Mouse (Mus musculus): ENCODE measurements at regions not wholly inside any gene's neighbourhood (a gene's known extent, or its start where the extent isn't known, plus 50 kb on each side); places are given as distances from the start of the nearest gene placed in this dataset.

DNA sequence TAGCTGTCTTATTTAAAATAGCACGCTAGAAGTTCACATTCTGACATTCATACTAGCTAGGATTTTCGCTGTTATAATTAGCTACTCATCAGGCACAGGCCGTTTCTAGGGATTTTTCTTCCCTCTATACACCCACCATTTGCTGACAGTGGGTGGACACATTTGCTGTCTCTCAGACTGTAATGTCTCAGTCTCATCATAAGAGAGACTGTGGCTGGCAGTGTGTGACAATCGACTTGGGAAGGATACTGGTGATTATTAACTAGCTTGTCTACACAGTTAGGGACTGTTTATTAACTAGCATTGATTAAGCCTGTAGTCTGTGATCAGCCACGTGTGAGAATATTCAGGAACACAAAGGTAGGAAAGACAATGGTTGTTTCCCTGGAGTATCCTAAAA, 208.0 kb upstream of the Btbd3 start:
- Histone ChIP-seq H3K9ac (no peak overlapping the region; the same call in 1 of the 2 replicates), H3K9me3 (ENCODE audit: control insufficient read depth, low read length) (no peaks in the 10 kb centered on the region), H3K4me1 (replicated peaks; ENCODE audit: control insufficient read depth, insufficient read depth, low read length) (peaks cover 8% of the 10 kb centered on the region; the same call in 1 of the 2 replicates), H3K27ac (no peak overlapping the region), H3K27me3 (ENCODE audit: control insufficient read depth, insufficient read depth, low read length) (no peaks in the 10 kb centered on the region), H3K4me3 (replicated peaks; ENCODE audit: low read length) (no peak overlapping the region), H3K4me2 (replicated peaks) (peak overlapping the region; percentile 28), H3K36me3 (replicated peaks; ENCODE audit: control insufficient read depth, insufficient read depth) (no peaks in the 10 kb centered on the region)
- WGBS = 61% methylated on average over 5 of the region's 5 CpGs
- ATAC-seq (ENCODE audit: low FRiP score) (no peak), DNase-seq (ENCODE audit: low spot score) (no peak)

DNA sequence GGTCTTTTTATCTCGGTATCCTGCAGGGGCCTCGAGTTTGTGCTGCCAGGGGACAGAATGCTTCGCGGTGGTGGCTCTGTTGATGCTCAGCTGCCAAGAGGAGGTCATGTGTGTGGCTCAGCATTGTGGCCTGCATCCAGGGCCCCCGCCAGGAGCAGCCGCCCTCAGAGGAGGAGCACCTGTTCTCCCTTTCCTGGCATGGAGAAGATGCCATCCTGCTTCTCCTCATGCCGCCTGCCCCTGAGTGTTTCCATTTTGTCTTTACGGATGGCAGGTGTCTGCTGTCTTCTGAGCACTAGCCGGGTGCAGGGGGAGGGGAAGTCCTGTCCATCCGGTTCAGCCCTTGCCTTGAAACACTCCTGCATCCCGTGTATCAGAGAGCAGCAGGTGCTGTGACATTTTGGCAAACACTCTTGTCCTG, 208.6 kb upstream of the Btbd3 start:
- H3K9ac ChIP-seq = peak overlapping the region; percentile 31; the same call in 1 of the 2 replicates
- H3K4me3 ChIP-seq (replicated peaks; ENCODE audit: low read length) = no peak overlapping the region
- H3K9me3 ChIP-seq (ENCODE audit: control insufficient read depth, low read length) = no peaks in the 10 kb centered on the region
- 31% methylated on average over 11 of the region's 11 CpGs for WGBS
- H3K27ac ChIP-seq = no peak overlapping the region
- H3K4me1 ChIP-seq (replicated peaks; ENCODE audit: control insufficient read depth, insufficient read depth, low read length) = peaks cover 8% of the 10 kb centered on the region; the same call in 1 of the 2 replicates
- no peaks in the 10 kb centered on the region for H3K27me3 ChIP-seq (ENCODE audit: control insufficient read depth, insufficient read depth, low read length)
- DNase-seq (ENCODE audit: low spot score) (peak; percentile 29), ATAC-seq (ENCODE audit: low FRiP score) (peak; percentile 84)
- peak overlapping the region; percentile 28 for H3K4me2 ChIP-seq (replicated peaks)
- no peaks in the 10 kb centered on the region for H3K36me3 ChIP-seq (replicated peaks; ENCODE audit: control insufficient read depth, insufficient read depth)

DNA sequence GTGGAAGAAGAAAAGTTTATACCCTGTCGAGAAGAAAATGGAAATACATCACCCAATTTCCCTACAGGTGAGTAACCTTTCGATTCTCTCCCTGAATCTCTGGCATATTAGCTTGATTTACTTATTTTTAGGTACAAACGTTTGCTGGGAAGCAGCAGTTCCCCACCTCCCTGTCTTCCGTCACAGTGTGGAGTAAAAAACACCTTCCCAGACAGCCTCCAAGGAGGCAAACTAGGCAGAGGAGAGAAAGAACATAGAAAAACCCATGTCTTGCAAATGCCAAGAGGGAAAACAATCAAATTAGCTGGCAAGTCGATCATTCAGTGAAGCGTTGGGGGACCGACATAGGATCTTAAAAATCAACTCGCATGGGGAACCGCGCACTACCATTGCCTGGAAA, 209.0 kb upstream of the Btbd3 start:
- peak overlapping the region; percentile 28 for H3K4me2 ChIP-seq (replicated peaks)
- no peak overlapping the region for H3K27ac ChIP-seq
- no peaks in the 10 kb centered on the region for H3K9me3 ChIP-seq (ENCODE audit: control insufficient read depth, low read length)

DNA sequence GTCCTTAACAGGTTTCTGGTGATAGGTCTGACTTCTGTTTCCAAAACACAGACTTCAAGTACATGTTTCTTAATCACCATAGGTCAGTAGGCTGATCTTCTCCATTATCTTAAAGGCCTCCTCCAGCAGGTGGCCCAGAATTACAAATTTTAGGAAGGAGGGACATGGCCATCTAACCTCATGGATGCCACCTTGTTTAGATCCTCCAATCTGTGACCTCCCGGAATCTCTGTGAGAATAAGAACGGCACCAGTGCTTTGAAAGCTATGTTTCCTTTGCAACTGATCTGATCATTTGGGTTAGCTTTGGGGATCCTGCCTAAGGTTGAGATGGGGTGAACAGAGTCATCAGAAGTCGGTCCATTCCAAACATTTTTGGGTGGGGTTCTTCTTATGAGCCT, 209.4 kb upstream of the Btbd3 start:
- H3K4me2 ChIP-seq (replicated peaks) = no peak overlapping the region
- 90% methylated on average over 3 of the region's 3 CpGs for WGBS
- H3K36me3 ChIP-seq (replicated peaks; ENCODE audit: control insufficient read depth, insufficient read depth) = no peaks in the 10 kb centered on the region
- H3K9ac ChIP-seq = no peak overlapping the region
- H3K4me1 ChIP-seq (replicated peaks; ENCODE audit: control insufficient read depth, insufficient read depth, low read length) = peaks cover 8% of the 10 kb centered on the region; the same call in 1 of the 2 replicates
- no peak overlapping the region for H3K4me3 ChIP-seq (replicated peaks; ENCODE audit: low read length)
- DNase-seq (ENCODE audit: low spot score) = no peak
- no peak overlapping the region for H3K27ac ChIP-seq
- ATAC-seq (ENCODE audit: low FRiP score) = no peak
- H3K9me3 ChIP-seq (ENCODE audit: control insufficient read depth, low read length) = no peaks in the 10 kb centered on the region
- H3K27me3 ChIP-seq (ENCODE audit: control insufficient read depth, insufficient read depth, low read length) = no peaks in the 10 kb centered on the region

More for the DNA sequence above, 209.0 kb upstream of the Btbd3 start:
- H3K9ac ChIP-seq = no peak overlapping the region
- H3K27me3 ChIP-seq (ENCODE audit: control insufficient read depth, insufficient read depth, low read length) = no peaks in the 10 kb centered on the region
- ATAC-seq (ENCODE audit: low FRiP score) (peak; percentile 56; the same call in 1 of the 2 replicates), DNase-seq (ENCODE audit: low spot score) (no peak)
- 65% methylated on average over 10 of the region's 10 CpGs for WGBS
- H3K36me3 ChIP-seq (replicated peaks; ENCODE audit: control insufficient read depth, insufficient read depth) = no peaks in the 10 kb centered on the region
- H3K4me3 ChIP-seq (replicated peaks; ENCODE audit: low read length) = no peak overlapping the region
- H3K4me1 ChIP-seq (replicated peaks; ENCODE audit: control insufficient read depth, insufficient read depth, low read length) = peaks cover 8% of the 10 kb centered on the region; the same call in 1 of the 2 replicates

DNA sequence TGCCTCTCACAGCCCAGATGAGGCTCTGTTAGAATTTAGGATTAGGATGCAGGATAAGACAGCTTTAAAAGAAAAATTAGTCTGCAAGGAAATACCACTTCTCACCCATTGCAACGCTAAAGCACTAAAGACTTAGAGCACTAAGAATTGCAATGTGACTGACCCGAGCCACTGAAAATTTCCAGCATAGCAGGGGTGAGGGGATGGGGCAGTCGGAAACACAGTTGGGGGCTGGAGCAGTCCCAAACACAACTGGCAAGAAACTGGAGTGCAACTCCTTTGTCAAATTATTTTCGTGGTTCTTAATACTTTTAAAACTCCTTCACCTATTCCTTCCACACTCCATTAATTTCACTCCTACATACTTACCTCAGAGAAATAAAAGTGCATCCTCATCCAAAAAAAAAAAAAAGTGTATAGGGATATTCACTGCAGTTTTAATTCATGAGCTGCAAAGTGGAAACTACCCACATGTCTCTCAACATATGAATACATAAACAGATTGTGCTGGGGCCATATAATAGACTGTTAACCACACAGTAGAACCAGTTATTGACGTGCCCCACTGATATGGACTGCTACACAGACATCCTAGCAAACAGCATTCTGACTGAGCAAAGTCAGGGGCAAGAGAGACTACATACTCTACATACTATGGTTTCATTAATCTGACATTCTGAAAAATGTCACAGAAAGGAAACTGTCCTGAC, 210.3 kb upstream of the Btbd3 start:
- no peak overlapping the region for H3K4me2 ChIP-seq (replicated peaks)
- ATAC-seq (ENCODE audit: low FRiP score) (no peak), DNase-seq (ENCODE audit: low spot score) (no peak)
- 34% methylated on average over 5 of the region's 5 CpGs for WGBS
- H3K27ac ChIP-seq = no peak overlapping the region
- no peak overlapping the region for H3K9ac ChIP-seq
- H3K27me3 ChIP-seq (ENCODE audit: control insufficient read depth, insufficient read depth, low read length) = no peaks in the 10 kb centered on the region
- no peaks in the 10 kb centered on the region for H3K36me3 ChIP-seq (replicated peaks; ENCODE audit: control insufficient read depth, insufficient read depth)
- H3K4me3 ChIP-seq (replicated peaks; ENCODE audit: low read length) = no peak overlapping the region
- H3K4me1 ChIP-seq (replicated peaks; ENCODE audit: control insufficient read depth, insufficient read depth, low read length) = peaks cover 8% of the 10 kb centered on the region; the same call in 1 of the 2 replicates
- no peaks in the 10 kb centered on the region for H3K9me3 ChIP-seq (ENCODE audit: control insufficient read depth, low read length)

DNA sequence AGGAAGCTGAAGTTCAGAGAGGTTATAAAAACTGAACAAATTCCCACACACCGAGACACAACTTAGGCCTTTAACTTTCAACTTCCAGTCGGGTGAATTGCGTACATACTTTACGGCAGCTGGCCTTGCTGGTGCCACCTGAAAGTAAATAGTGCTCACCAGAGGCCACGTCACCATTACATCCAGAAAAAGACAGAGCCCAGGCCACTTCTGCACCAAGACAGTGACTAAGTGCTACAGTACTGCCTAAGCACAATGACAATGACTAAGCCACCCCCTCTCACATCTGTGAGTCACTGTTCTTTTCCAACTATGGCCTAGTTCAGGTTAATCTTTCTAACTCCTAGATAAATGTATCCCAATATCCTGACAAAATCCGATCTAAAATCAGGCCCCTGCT, 215.7 kb upstream of the Btbd3 start:
- no peaks in the 10 kb centered on the region for H3K27me3 ChIP-seq (ENCODE audit: control insufficient read depth, insufficient read depth, low read length)
- no peaks in the 10 kb centered on the region for H3K9me3 ChIP-seq (ENCODE audit: control insufficient read depth, low read length)
- no peak overlapping the region for H3K4me3 ChIP-seq (replicated peaks; ENCODE audit: low read length)
- H3K27ac ChIP-seq = no peak overlapping the region
- H3K9ac ChIP-seq = no peak overlapping the region
- no peak overlapping the region for H3K4me2 ChIP-seq (replicated peaks)
- 94% methylated on average over 6 of the region's 6 CpGs for WGBS
- H3K4me1 ChIP-seq (replicated peaks; ENCODE audit: control insufficient read depth, insufficient read depth, low read length) = no peaks in the 10 kb centered on the region
- ATAC-seq (ENCODE audit: low FRiP score) (no peak), DNase-seq (ENCODE audit: low spot score) (no peak)
- no peaks in the 10 kb centered on the region for H3K36me3 ChIP-seq (replicated peaks; ENCODE audit: control insufficient read depth, insufficient read depth)

DNA sequence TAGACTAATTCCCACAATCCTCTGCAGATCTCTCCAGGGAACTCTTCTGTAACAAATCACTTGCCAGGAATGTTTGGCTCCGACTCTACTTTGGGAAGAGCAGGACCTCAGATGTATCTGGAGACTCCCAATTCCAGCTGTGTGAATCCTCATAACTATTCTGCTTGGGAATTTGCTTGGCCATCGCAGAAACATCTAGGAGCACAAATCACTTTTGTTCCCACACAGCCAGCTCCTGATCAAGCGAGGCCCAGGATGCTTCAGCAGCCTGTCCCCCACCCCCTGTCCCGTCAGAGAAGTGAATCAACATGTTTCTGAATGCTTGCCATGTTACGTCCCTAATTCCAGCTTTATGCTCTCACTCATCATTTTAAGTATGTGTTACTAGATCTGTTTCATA, 216.1 kb upstream of the Btbd3 start:
- Histone ChIP-seq H3K9ac (no peak overlapping the region), H3K4me3 (replicated peaks; ENCODE audit: low read length) (no peak overlapping the region), H3K36me3 (replicated peaks; ENCODE audit: control insufficient read depth, insufficient read depth) (no peaks in the 10 kb centered on the region), H3K9me3 (ENCODE audit: control insufficient read depth, low read length) (no peaks in the 10 kb centered on the region), H3K27me3 (ENCODE audit: control insufficient read depth, insufficient read depth, low read length) (no peaks in the 10 kb centered on the region), H3K4me1 (replicated peaks; ENCODE audit: control insufficient read depth, insufficient read depth, low read length) (no peaks in the 10 kb centered on the region), H3K4me2 (replicated peaks) (no peak overlapping the region), H3K27ac (no peak overlapping the region)
- 84% methylated on average over 5 of the region's 5 CpGs for WGBS
- DNase-seq (ENCODE audit: low spot score) = no peak
- ATAC-seq (ENCODE audit: low FRiP score) = no peak

DNA sequence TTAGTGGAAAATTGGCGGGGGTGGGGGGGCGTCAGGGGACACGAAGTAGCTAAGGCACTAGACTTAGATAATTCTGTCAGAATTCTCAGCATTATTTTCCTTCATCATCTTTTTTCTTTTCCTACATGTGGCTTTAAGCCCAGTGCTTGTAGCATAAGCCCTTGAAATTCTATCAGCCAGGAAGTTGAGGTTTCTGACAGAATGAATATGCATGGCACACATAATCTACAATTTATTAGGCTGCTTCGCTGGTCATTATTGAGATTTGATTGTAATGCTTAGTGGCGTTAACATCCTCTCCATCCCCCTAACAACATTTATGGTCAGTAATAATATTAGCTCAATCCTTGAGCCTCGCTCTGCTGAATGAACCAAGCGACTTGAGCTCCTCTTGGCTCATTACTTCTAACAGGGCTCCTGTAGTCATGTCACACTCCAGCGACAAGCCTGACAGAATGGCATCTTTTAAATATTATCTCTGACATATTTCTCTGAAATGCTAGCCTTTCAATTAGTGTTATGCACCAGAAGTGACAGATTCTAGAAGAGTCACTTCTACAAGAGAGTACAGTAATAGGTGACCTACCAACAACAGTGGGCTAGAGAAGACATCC, 222.1 kb upstream of the Btbd3 start:
- no peak overlapping the region for H3K4me2 ChIP-seq (replicated peaks)
- WGBS = 82% methylated on average over 8 of the region's 8 CpGs
- no peaks in the 10 kb centered on the region for H3K27me3 ChIP-seq (ENCODE audit: control insufficient read depth, insufficient read depth, low read length)
- H3K9ac ChIP-seq = no peak overlapping the region
- no peaks in the 10 kb centered on the region for H3K36me3 ChIP-seq (replicated peaks; ENCODE audit: control insufficient read depth, insufficient read depth)
- H3K9me3 ChIP-seq (ENCODE audit: control insufficient read depth, low read length) = no peaks in the 10 kb centered on the region
- no peak overlapping the region for H3K4me3 ChIP-seq (replicated peaks; ENCODE audit: low read length)
- H3K27ac ChIP-seq = peak overlapping the region; percentile 55
- DNase-seq (ENCODE audit: low spot score) = no peak
- no peaks in the 10 kb centered on the region for H3K4me1 ChIP-seq (replicated peaks; ENCODE audit: control insufficient read depth, insufficient read depth, low read length)
- no peak for ATAC-seq (ENCODE audit: low FRiP score)

DNA sequence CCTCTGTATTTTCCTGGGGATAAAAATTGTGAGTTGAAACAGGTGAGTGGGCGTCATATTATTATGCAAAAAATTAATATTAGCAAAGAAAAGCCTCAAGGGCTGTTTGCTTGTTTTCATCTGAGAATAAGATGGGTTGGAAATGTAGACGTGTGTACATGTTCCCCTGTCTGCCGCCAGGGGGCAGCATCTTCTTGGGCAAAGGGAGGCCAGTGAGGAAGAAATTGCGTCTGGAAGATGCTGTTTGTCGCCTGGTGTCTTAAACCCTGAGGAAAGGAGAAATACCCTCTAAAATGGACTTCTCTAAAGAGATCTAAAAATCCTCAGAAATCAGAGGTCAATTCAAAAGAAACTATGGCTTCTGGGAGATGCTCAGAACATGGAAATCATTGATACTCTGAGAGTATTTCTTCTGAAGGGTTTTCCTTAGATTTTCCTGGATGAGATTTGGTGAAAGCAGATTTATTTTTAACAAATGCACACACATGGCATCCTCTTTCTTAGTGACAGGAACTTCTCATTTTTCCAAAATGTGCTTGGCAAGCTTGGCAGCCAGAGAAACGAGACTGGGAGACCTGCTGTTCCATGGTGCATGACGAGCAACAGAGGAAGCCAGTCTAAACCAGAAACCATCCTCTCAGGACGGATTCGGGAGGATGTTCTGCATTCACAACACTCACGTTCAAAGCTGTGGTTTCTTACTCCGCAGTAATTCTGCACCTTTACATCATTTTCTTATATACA, 222.8 kb upstream of the Btbd3 start:
- Histone ChIP-seq H3K4me1 (replicated peaks; ENCODE audit: control insufficient read depth, insufficient read depth, low read length) (no peaks in the 10 kb centered on the region), H3K9me3 (ENCODE audit: control insufficient read depth, low read length) (no peaks in the 10 kb centered on the region), H3K27me3 (ENCODE audit: control insufficient read depth, insufficient read depth, low read length) (no peaks in the 10 kb centered on the region), H3K36me3 (replicated peaks; ENCODE audit: control insufficient read depth, insufficient read depth) (no peaks in the 10 kb centered on the region), H3K27ac (peak overlapping the region; percentile 55), H3K4me2 (replicated peaks) (no peak overlapping the region), H3K9ac (no peak overlapping the region), H3K4me3 (replicated peaks; ENCODE audit: low read length) (no peak overlapping the region)
- ATAC-seq (ENCODE audit: low FRiP score) = peak; percentile 84
- WGBS = 34% methylated on average over 11 of the region's 11 CpGs
- peak; percentile 87 for DNase-seq (ENCODE audit: low spot score)

Data from hindbrain, embryonic 14.5 days (tissue).